Mouse (Mus musculus) adrenal gland, postnatal 25 days (tissue): Measurements from ENCODE around the gene Zfp111. TPM values are rescaled to one million over a fixed set of nuclear protein-coding genes. Genes with fewer than 3 reads are reported as not detected.

Experiments
- DNase-seq: peaks from one replicate; pipeline ENCODE4 v3.0.0; 2021; ENCODE audit warnings: mixed read lengths
- long read RNA-seq: library from polyadenylated mRNA; stranded (forward); transcript quantifications from one replicate; pipeline ENCODE4 v2.0.0, GENCODE M21; 2021
- total RNA-seq: library from RNA; stranded (reverse); gene quantifications from 2 replicates; pipeline ENCODE4 v1.2.3, GENCODE M21; 2021

Gene Zfp111
- total RNA-seq, result 9.7 and 9.9 TPM in 2 replicates
- long read RNA-seq, full-length matches to known transcripts, result 12 of 13 reads
- long read RNA-seq, partial matches to known transcripts, result 0 of 13 reads
- long read RNA-seq, other reads (novel, unspliced or antisense), result 1 of 13 reads

GRCm38 (mm10) chr7:24211343-24211742, at the start of gene Zfp111:
Zfp111 (minus strand) TSS chr7:24211443.
- no peak for DNase-seq

GRCm38 (mm10) chr7:24260000-24260312, 48.7 kb upstream of the Zfp111 start:
- DNase-seq, result no peak

DNA sequence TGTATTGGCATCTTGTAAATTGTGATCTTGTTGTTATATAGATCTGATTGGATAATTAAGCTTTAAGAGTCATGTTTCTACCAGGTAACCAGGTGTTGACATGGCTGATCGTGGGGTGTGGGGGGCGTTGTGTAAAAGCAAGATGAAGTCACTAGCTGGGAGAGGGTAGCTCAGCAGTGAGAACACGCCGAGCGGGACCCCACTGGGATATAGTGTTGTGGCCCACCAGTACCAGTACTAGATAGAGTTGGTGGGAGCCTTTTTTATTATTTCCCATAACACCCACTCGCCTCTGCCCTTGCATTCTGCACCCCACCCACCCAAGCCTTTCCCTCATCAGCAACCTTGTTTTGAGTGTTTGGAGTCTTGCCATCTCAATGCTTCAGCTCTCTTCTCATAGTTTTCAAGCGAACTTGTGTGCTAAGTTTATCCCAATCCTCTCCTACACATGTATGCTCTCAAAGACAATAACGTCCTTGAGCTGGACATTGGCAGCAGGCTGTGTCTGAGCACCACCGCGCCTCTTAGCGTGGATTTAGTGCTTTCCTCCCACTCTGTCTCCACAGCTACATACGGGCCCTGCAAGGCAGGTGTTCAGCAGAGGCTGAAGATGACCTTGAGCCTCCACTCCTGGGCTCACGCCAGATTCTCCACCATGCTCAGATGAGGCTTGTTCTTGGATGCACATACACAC, 48.2 kb upstream of the Zfp111 start:
- DNase-seq, result no peak

GRCm38 (mm10) chr7:24254633-24255474, 43.6 kb upstream of the Zfp111 start, which contains the start of gene Zfp108:
Zfp108 (plus strand) TSS chr7:24254794.
- DNase-seq, result peak; percentile 71

DNA sequence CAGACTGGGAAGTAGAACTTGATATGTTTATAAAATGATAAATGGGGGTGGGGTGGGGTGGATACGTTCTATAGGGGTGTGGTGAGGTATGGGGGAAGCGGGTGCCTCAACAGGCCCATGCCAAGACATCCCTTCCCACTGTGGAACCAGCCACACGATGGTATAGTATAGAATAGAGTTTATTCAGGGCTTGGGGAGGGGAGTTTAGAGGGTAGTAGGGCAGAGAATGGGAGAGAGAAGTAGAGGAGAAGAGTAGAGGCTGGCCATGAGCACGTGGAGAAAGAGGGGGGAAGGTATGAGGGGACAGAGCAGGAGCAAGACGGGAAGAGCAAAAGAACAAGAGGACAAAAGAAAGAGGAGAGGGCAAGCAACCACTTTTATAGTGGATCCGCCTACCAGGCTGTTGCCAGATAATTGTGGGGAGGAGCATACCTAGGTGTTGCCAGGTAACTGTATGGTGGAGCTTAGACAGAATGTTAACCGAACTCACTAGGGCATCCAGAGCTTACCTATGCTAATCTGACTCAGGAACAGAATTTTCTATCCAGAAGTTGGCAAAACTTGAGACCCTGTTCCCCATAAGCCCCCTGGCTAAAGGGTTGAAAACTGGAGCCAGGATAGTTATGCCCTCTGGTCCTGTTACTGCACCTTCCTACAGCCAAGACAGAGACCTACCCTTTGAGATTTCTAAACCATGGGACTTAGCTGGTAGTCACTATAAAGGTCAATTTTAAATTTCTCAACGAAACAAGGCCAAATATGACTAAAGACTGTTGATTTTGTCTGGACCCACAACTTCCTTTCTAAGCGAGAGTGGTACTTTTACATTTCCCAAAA, 42.8 kb upstream of the Zfp111 start:
- DNase-seq, result no peak

GRCm38 (mm10) chr7:24237040-24237791, 26.0 kb upstream of the Zfp111 start, which contains the start of gene Zfp109:
Zfp109 (minus strand) TSS chr7:24237560.
- DNase-seq, result peak; percentile 57

DNA sequence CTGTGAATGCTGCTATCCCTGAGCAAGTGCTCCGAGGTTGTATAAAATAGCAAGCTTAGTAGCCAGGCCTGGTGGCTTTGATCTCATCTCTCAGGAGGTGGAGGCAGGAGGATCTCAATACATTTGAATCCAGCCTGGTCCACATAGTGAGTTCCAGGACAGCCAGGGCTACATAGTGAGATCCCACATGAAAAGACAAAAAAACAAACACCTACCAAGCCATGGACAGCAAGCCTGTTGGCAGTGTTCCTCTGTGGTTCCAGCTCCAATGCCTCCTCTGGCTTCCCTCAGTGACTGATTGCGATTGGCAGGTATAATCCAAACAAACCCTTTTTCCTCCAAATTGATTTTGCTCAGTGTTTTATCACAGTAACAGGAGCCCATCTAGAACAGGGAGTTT, 947 bp downstream of the Zfp111 start:
- DNase-seq, result no peak

- DNase-seq, result no peak
These were observed 2.9 kb downstream of the Zfp111 start for GRCm38 (mm10) chr7:24208282-24208886.

GRCm38 (mm10) chr7:24207488-24208261, 3.6 kb downstream of the Zfp111 start:
- DNase-seq, result peak; percentile 47

DNA sequence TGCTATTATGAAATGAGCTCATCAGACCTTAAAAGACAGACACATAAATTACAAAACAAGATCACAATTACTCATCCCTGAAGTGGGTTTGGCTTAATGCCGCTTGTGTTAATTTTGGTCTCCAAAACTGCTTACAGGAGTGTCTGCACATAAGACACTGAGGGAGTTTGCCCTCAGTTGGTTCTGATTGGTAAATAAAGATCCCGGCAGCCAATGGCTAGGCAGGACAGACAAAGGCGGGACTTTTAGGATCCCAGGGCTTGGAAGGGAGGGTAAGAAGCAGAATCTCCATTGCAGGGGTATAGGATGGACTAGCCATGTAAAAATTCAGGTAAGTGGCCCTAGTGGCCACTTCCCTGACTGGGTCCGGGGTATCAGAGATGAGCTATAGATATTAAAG, 14.3 kb downstream of the Zfp111 start:
- no peak for DNase-seq

- DNase-seq, result no peak
These were observed 18.1 kb downstream of the Zfp111 start for GRCm38 (mm10) chr7:24193157-24193556.

DNA sequence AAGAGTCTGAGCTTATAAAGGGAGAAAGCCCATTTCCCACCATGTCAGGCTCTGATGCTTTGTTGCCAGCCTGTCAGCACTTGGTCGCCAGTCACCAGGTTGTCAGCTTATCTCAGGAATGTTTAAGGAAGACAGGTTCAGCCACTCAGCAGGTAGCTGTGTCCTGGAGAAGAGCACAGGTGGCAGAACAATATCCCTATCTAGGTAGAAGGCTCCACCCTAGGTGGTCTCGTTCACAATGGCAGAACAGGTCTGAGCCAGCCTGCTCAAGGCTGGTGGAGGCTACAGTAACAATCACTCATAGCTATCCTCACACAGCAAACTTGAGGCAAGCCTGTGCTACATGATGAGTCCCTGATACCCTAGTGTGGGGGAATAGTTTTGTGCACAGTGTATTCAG, 19.9 kb downstream of the Zfp111 start:
- DNase-seq, result no peak

DNA sequence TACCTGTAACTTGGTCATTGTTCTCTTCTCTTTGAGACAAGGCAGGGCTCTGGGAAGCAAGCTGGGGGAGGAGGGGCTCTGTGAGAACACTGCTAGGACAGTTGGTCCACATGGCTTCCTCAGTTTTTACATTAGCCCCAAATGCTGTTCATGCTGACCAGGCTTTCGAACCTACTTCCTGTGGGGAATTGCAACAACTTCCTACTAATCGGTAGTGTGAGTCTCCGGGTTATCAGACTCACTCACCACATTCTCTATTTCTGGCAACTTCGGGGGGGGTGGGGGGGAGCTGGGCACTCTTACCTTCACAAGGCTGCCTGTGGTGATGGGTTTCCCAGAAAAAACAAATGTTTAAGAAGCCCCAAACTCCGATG, 21.7 kb downstream of the Zfp111 start:
- no peak for DNase-seq

GRCm38 (mm10) chr7:24188901-24189570, 22.2 kb downstream of the Zfp111 start:
- no peak for DNase-seq

DNA sequence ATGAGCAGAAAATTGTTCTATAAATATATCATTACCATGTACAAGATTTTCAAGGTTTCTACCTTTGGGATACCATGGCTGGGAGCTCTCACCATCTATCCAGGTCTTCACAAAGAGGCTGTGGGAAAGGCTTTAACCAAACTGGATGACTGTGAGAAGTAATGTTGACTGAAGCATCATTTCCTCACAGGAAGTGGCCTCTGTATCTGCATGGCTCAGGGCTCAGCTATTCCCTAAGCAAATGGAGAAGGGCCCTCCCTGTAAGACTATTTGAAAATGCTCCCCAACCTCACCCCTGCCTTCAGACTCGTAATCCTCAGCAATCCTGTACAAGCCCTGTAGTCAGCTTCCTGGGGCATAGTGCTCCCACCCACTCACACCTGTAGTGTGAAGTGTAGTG, 23.6 kb downstream of the Zfp111 start:
- DNase-seq, result no peak

DNA sequence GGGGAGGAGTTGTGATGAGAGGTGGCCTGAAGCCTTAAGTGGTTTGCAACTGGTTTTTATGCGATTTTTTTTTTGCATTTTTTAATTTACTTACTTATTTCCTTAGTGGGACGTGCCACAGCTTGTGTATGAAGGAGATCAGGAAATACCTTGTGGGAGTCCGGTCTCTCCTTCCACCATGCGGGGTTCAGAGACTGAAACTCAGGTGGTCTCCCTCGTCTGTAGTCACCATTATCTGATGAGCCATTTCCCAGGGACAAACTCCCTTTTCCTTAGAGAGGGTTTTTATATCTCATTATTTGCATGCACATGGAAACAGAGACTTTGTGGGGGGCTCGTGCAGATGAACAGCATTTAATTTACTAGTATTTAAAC, 35.9 kb downstream of the Zfp111 start:
- DNase-seq, result no peak

DNA sequence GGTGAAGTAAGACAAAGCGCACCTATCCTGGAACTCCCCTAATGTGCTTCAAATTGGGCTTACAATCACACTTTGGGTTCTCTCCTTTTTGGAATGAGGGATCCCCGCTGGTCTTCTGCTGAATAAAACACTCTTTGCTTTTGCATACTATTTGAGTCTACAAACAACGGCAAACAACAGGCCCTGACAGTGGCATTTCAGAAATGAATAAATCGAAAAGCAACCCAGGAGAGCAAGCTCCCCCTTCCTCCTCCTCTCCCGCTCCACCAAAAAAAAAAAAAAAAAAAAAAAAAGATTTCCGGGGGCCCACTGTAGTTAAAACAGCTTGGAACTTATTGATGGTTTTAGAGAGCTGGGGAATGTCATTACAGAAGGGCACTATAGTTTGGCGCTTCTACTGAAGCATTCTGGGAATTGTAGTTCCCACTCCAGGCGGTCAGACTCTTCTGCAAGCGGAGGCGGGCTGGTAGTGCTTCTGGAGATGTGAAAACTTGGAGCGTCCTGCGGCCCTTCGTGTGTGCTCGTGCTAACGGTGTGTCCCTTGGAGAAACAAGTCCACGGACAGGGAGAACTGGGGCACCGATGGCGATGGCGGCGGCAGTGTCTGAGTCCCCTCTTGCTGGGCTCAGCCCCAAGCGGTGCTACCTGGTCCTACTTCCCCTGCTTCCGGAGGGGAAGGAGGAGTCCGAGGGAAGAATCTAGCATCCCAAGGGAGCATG, 36.5 kb downstream of the Zfp111 start, which contains the start of gene Zfp114:
Gene Zfp114 (plus strand): TSS at position 443 of the 719 bp plus-strand sequence.
- peak; percentile 44 for DNase-seq

- DNase-seq, result no peak
These were observed 39.1 kb downstream of the Zfp111 start for GRCm38 (mm10) chr7:24172191-24172590.

GRCm38 (mm10) chr7:24153272-24153671, 58.0 kb downstream of the Zfp111 start:
- DNase-seq, result no peak
